Mouse (Mus musculus): Measurements from ENCODE around the gene Tmem242. TPM values are rescaled to one million over a fixed set of nuclear protein-coding genes. Genes with fewer than 3 reads are reported as not detected.
"Not testable (repeated sequence)": the region's sequence is repeated elsewhere in the genome, so short reads cannot be mapped to it uniquely, and the experiment has no call there.

Gene Tmem242
- 100 to 1,000 TPM; 134 to 164 TPM for total RNA-seq (2021)
- long read RNA-seq, experiment 1, transcript Tmem242-201 (4 exons, 948 nt): major isoform, 93 of 130 reads
- long read RNA-seq, experiment 1, partial matches to known transcripts: 3 of 130 reads
- long read RNA-seq, experiment 1, other reads (novel, unspliced or antisense): 34 of 130 reads
- long read RNA-seq, experiment 2, transcript Tmem242-201 (4 exons, 948 nt): major isoform, 88 of 108 reads
- long read RNA-seq, experiment 2, partial matches to known transcripts: 2 of 108 reads
- long read RNA-seq, experiment 2, other reads (novel, unspliced or antisense): 18 of 108 reads

DNA sequence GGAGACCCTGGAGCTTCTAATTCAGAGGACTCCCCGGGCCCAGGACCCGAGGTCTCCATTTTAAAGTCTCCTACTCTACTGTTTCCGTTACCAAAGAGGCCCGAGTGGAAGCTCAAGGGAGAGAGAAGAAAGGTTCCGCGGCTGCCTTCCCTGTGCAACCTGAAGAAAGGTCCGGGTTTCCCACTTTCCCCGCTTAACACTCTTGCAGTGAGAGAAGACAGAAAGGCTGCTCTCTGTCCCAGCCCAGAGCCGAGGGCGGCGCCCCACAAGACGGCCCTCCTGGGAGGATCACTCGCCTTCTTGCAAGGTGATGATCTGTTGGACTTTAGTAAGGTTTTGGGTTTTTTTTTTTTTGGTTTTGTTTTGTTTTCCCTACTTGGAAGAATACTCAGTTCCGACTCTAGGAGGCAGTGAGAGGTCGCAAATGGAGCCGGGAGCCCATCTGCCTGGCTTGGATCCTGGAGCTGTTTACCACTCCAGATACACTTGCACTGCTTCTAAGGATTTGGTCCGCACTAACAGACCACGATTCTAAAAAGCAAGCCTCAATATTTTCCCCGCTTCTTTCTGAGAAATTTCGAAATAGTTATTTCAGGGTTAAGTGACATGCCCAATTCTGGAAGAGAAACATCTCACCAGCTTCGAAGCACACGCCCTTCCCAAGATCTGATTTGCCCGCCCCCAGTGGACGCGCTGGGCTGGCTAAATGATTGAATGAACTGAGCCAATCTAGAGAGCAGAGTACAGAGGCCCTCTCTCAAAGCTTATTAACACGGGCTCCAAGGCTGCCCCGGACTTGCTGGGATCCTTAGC lies at the start of gene Tmem242:
Gene Tmem242 (minus strand): TSS at position 101 of the 813 bp plus-strand sequence.
- DNase-seq: peak; percentile 91
- Histone ChIP-seq H3K4me3 (peak within 1 kb of the TSS; percentile 94), H3K27ac (peak within 1 kb of the TSS; percentile 97)
- intact Hi-C loops (cut with DNase I): loop anchor here (1.0 to 2.0 kb wide), 2 partner anchors 52 to 312 kb away; partner anchors contain the start of gene Zdhhc14
- peak; percentile 73 for TF ChIP-seq CTCF (IDR thresholded peaks at IDR 0.05)

DNA sequence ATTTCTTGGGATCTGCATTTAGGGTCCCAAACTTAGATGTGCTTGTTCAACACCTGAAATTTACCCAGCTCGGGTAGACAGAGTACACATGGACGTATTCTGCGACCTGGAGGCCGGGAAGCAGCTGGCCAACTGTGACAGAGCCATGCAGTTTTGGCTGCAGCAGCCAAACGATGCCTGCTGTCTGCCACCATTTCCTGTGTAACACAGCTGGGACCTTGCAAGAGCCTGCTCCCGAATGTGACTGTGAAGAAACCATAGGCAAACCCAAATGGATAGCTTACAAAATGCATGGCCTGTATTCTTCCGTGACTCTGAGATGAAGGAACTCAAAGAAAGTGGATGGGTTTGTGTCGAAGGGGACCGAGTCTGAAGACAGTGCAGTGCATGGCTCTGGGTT lies 48.1 kb upstream of the Tmem242 start:
- intact Hi-C loops (cut with DNase I): no loop called here
- no peak overlapping the region for H3K4me3 ChIP-seq
- no peak overlapping the region for H3K27ac ChIP-seq
- no peak for DNase-seq
- no peak for TF ChIP-seq CTCF (IDR thresholded peaks at IDR 0.05)

DNA sequence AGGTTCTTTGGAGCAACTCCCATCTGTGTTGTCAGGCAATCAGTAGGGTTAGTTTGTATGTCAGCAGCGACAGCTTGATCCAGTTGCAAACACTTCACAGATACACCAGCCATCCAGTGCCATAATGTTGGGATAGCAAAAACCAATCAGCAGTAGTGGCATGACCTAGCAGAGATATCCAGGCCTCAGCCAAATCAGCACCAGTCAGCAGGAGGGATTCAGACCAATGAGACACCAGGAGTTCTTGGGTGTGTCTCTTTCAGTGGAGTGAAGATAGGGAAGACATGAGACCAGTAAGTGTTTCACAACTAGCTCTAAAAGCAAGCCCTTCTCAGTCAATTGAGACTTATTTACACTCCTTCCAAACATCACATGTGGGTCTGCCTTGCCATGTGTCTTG lies 44.6 kb upstream of the Tmem242 start:
- no peak for DNase-seq
- TF ChIP-seq CTCF (IDR thresholded peaks at IDR 0.05): no peak
- intact Hi-C loops (cut with DNase I): no loop called here
- Histone ChIP-seq H3K27ac (no peak overlapping the region), H3K4me3 (no peak overlapping the region)

DNA sequence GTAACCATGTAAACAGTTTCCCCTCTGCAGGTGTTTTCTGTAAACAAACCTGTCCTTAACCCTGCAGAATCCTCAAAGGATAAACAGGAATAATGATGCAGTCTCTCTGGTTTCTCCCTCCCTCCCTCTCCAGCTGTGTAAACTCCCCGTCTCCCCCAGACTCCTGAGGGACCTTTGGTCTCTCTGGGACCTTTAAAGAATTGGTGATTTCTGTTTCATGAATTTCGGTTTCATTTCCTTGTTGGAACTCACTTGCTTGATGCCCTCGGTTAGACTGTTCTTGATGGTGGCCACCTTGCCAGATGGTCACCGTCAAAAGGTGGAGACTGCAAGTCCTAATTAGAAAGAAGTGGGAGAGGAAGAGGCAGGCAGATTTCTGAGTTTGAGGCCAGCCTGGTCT lies 43.4 kb upstream of the Tmem242 start:
- H3K27ac ChIP-seq: no peak overlapping the region
- H3K4me3 ChIP-seq: no peak overlapping the region
- no peak for DNase-seq
- no peak for TF ChIP-seq CTCF (IDR thresholded peaks at IDR 0.05)
- intact Hi-C loops (cut with DNase I): no loop called here

DNA sequence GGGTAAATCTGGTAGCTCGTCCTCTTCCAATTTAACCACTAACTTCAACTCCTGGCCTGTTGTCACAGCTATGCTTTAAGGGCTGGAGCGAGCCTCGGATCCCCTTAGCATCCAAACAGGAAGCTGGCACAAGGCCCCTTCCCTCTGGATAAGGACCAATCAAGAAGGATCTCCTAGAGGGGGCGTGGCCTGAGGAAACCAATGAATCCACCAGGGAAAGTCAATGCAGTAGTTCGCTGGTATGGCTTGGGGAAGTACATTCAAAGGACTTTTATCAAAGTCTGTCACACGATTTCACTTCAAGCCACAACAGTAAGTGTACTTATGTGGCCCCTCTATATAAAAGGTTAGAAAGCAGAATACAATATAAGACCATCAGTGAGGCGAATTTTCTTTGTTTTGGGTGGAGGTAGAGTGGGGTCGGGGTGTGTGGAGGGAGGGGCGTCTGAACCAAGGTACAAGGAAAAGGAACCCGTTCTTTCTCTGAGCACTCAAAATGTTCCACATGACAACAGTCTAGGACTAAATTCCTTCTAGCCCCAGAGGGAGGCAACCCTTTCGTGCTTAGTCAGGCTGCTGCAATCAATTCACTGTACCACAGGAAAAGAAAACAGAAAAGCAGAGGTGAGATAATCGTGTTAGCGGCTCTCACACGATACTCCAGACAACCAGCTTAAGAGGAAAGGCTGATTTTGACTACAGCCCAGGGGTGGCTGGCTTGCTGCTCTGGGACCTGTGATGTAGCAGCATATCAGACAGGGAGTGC lies 36.1 kb upstream of the Tmem242 start:
- no peak overlapping the region for H3K4me3 ChIP-seq
- H3K27ac ChIP-seq: no peak overlapping the region
- no peak for TF ChIP-seq CTCF (IDR thresholded peaks at IDR 0.05)
- DNase-seq: no peak
- intact Hi-C loops (cut with DNase I): no loop called here

DNA sequence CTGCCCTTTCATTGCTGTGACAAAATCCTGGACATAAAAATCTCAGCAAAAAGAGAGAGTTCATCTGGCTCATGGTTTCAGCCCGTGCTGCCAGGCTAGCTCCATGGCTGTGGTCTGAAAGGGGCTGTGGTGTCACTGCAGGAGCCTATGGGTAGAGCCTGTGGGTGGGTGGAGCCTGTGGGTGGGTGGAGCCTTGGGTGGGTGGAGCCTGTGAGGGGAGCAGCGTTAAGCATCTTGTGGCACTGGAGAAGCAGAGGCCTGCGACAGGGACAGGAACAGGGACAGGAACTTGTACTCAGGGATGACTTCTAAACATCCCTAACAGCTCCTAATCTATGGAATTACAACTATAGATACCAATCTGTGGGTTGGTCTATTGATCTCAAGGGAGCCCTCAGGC lies 32.2 kb upstream of the Tmem242 start:
- H3K27ac ChIP-seq: no peak overlapping the region
- no peak for DNase-seq
- intact Hi-C loops (cut with DNase I): no loop called here

DNA sequence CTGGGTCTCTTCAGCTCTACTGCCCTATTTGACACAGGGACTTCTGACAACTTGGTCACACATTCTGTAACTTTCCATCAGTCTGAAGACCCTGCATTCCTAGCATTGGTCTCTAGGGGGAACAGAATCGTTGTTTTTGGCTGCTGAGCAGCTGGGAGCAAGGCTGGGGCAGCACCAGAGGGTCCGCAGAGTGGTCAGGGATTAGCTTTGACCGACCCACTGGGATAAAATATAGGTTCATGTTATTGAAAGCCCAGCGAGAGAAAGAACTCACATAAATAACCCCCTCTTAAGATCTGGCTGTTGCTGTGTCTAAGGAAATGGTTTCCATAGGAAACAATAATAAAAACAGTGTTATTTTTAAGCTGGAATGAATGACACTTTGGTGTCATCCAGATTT lies 27.1 kb upstream of the Tmem242 start:
- no peak for TF ChIP-seq CTCF (IDR thresholded peaks at IDR 0.05)
- DNase-seq: no peak

More for the DNA sequence above, 32.2 kb upstream of the Tmem242 start:
- H3K4me3 ChIP-seq: no peak overlapping the region
- TF ChIP-seq CTCF (IDR thresholded peaks at IDR 0.05): no peak

DNA sequence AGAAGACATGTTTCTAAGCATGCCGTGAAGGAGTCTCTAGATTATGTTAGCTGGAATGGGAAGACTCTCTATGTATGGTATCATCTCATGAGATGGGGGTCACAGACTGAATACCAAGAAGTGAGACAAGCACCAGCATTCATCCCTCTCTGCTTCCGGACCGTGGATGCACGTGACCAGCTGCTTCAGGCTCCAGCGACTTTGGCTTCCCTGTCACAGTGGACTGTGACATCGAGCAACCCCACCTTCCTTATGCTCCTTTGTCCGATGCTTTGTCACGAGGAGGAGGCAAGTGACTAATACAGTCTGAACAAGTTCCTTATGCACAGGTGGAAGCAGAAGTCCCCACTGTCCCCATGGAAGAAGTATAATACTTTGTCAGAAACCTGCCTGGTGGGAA lies 26.7 kb upstream of the Tmem242 start:
- Histone ChIP-seq H3K4me3 (no peak overlapping the region), H3K27ac (peak overlapping the region; percentile 53)
- intact Hi-C loops (cut with DNase I): no loop called here
- TF ChIP-seq CTCF (IDR thresholded peaks at IDR 0.05): no peak
- no peak for DNase-seq

More for the DNA sequence above, 27.1 kb upstream of the Tmem242 start:
- Histone ChIP-seq H3K4me3 (no peak overlapping the region), H3K27ac (peak overlapping the region; percentile 53)
- intact Hi-C loops (cut with DNase I): no loop called here

DNA sequence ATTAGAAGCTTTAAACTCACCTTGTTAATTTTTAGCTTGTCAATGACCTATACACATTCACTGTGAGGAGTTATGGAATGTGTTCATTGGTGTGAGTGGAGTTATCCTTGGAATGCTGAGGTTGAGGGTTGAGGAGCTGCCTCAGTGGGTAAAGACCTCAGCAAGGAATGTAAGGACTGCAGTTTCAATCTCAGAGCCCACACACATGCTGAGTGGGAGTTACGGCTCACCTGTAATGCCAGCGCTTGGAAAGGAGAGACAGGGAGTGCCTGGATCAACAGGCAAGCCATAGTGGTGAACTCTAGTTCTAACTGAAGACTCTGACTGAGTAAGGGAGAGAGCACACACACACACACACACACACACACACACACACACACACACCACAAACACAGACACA lies 23.9 kb upstream of the Tmem242 start:
- no peak for TF ChIP-seq CTCF (IDR thresholded peaks at IDR 0.05)
- no peak for DNase-seq
- Histone ChIP-seq H3K27ac (no peak overlapping the region), H3K4me3 (no peak overlapping the region)
- intact Hi-C loops (cut with DNase I): no loop called here

DNA sequence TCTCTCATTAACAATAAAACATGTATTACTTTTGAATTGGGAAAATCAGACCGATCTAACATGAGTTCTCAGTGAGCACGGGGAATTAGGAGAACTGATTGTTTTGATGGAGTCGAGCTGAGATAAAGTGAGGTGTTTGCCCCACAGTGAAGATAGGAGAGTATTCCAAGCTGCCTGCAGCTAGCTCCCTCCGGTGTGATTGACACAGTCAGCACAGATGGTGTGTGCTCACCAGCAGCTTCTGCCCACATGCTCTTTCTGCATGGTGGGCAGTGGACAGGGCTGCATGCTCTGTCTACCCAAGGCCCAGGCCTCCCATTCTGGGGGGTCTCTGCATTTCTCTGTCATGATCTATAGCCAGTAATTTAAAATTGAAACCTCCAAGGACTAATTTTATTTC lies 13.6 kb upstream of the Tmem242 start:
- no peak for DNase-seq
- Histone ChIP-seq H3K27ac (no peak overlapping the region), H3K4me3 (no peak overlapping the region)
- TF ChIP-seq CTCF (IDR thresholded peaks at IDR 0.05): no peak
- intact Hi-C loops (cut with DNase I): no loop called here

DNA sequence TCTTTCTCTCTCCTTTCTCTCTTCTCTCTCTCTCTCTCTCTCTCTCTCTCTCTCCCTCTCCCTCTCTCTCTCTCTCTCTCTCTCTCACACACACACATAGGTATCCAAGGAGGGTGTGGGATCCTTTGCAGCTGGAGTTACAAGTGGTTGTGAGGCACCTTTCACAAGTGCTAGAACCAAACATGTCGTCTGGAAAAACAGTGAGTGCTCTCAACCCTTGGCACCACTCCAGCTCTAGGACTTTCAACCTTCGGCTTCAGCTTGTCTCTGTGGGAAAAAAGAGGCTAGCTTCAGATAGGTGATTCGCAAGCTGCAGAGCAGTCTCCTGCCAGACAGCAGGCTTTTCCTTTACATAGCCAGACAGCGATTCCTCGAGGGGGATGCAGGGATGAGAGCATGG lies 3.7 kb upstream of the Tmem242 start:
- DNase-seq: no peak
- intact Hi-C loops (cut with DNase I): no loop called here

DNA sequence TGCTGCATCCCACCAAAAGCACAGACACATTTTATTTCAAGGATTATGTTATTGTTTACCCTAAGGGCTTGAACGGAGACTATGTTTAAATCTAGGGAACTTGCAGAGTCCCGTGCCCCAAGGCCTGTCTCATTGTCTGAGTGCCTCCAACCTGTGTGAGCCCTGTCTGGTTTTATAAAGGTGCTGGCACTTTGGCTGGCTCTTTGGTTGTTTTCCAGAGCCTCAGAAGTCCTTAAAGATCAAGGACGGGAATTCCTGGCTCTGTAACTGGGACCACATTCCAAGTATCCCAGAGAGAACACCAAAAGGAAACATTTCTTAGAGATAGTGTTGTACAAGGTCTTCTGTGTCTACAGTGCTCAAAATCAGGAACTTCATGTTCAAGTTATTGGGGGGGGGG lies 3.2 kb upstream of the Tmem242 start:
- H3K4me3 ChIP-seq: no peak overlapping the region
- no peak for DNase-seq
- intact Hi-C loops (cut with DNase I): no loop called here
- TF ChIP-seq CTCF (IDR thresholded peaks at IDR 0.05): no peak
- no peak overlapping the region for H3K27ac ChIP-seq

More for the DNA sequence above, 3.7 kb upstream of the Tmem242 start:
- Histone ChIP-seq H3K4me3 (no peak overlapping the region), H3K27ac (peak overlapping the region; percentile 24; the same call in 1 of the 2 replicates)
- no peak for TF ChIP-seq CTCF (IDR thresholded peaks at IDR 0.05)

DNA sequence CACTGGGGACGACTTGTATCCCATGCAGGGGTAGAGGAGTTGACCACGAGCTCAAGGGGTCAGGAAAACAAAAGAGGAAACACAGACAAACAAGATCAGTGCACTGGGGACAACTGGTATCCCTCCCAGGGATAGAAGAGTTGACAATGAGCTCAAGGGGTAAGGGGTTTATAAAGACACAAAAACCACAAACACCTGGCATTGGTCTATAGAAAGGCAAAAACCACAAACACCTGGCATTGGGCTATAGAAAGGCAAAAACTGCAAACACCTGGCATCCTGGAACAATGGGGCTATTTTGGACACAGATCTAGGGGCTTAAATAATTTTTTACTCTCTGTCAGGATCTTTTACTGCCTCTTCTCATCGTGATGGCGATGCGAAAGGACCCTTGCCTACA lies 2.3 kb upstream of the Tmem242 start:
- H3K4me3 ChIP-seq; intact Hi-C loops (cut with DNase I); DNase-seq; H3K27ac ChIP-seq: not testable (repeated sequence)

Data from gastrocnemius, adult 2 months (tissue).